Mouse (Mus musculus) ES-Bruce4 (cell line): ENCODE data around the gene Tbcel.

ENCODE experiments used
- CTCF ChIP-seq: IDR thresholded peaks from one replicate; pipeline ENCODE4 v1.8.1; 2011; ENCODE audit warnings: low read depth, low read length
- EP300 ChIP-seq: IDR thresholded peaks from 2 replicates; pipeline ENCODE4 v1.6.1; 2011; ENCODE audit warnings: low read depth, low read length; ENCODE audit not compliant: insufficient read depth
- POLR2A ChIP-seq: IDR thresholded peaks from one replicate; pipeline ENCODE4 v1.8.1; 2011; ENCODE audit warnings: low read length; ENCODE audit not compliant: insufficient read depth

DNA sequence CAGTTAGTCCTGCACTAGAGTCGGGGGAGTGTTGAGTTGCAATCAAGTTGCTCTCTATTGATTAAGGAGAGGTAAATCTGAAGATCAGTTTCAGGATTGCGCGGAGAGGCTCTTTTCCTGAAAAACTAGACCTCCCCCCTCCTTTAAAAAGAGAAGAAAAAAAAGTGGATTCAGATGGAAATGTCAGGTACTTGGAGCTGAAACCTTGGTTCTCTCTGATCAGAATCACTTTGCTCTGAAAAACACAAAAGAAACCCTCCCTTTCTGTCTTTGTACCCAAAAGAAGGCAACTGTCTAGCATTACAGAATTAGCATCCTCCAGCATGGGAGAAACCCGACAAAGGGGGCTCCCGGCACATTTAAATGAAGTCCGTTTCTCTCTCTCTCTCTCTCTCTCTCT is 107.8 kb downstream of the Tbcel start, which contains the start of gene Tecta:
- no peak for TF ChIP-seq CTCF
- TF ChIP-seq POLR2A: no peak
- no peak for TF ChIP-seq EP300
